Mouse (Mus musculus): ENCODE measurements around the gene Fuk.
"Not testable (repeated sequence)": the region's sequence is repeated elsewhere in the genome, so short reads cannot be mapped to it uniquely, and the experiment has no call there.

Gene Fuk

GRCm38 (mm10) chr8:110918460-110918859, 16.2 kb upstream of the Fuk start:
- DNase-seq, result no peak

- DNase-seq, result no peak
Measured at GRCm38 (mm10) chr8:110918027-110918426, 15.7 kb upstream of the Fuk start.

GRCm38 (mm10) chr8:110917415-110917814, 15.1 kb upstream of the Fuk start:
- DNase-seq, result no peak

GRCm38 (mm10) chr8:110911576-110912570, 9.6 kb upstream of the Fuk start:
- DNase-seq, result no peak

- DNase-seq, result not testable (repeated sequence)
Measured at GRCm38 (mm10) chr8:110909850-110910249, 7.6 kb upstream of the Fuk start.

- DNase-seq, result no peak
Measured at GRCm38 (mm10) chr8:110906682-110907081, 4.4 kb upstream of the Fuk start.

- DNase-seq, result no peak
Measured at GRCm38 (mm10) chr8:110905404-110905803, 3.1 kb upstream of the Fuk start.

GRCm38 (mm10) chr8:110902579-110902965, 284 bp upstream of the Fuk start:
- no peak for DNase-seq

GRCm38 (mm10) chr8:110901056-110901455, 1.2 kb downstream of the Fuk start:
- no peak for DNase-seq

- no peak for DNase-seq
Measured at GRCm38 (mm10) chr8:110897495-110897894, 4.8 kb downstream of the Fuk start.

GRCm38 (mm10) chr8:110895812-110896211, 6.5 kb downstream of the Fuk start:
- no peak for DNase-seq

- no peak for DNase-seq
Measured at GRCm38 (mm10) chr8:110895254-110895653, 7.0 kb downstream of the Fuk start.

GRCm38 (mm10) chr8:110894851-110895250, 7.4 kb downstream of the Fuk start:
- no peak for DNase-seq

GRCm38 (mm10) chr8:110892913-110893312, 9.4 kb downstream of the Fuk start:
- no peak for DNase-seq

GRCm38 (mm10) chr8:110892040-110892439, 10.2 kb downstream of the Fuk start:
- DNase-seq, result no peak

GRCm38 (mm10) chr8:110889904-110890470, 12.3 kb downstream of the Fuk start:
- DNase-seq, result no peak

GRCm38 (mm10) chr8:110888860-110889259, 13.4 kb downstream of the Fuk start:
- DNase-seq, result no peak

- DNase-seq, result no peak
Measured at GRCm38 (mm10) chr8:110888441-110888840, 13.8 kb downstream of the Fuk start.

- DNase-seq, result no peak
Measured at GRCm38 (mm10) chr8:110887551-110887950, 14.7 kb downstream of the Fuk start.

- no peak for DNase-seq
Measured at GRCm38 (mm10) chr8:110886634-110887033, 15.7 kb downstream of the Fuk start.

GRCm38 (mm10) chr8:110883824-110884223, 18.5 kb downstream of the Fuk start:
- DNase-seq, result no peak

- DNase-seq, result peak; percentile 54
Measured at GRCm38 (mm10) chr8:110881741-110882310, 20.5 kb downstream of the Fuk start.

GRCm38 (mm10) chr8:110877862-110878261, 24.4 kb downstream of the Fuk start:
- no peak for DNase-seq

GRCm38 (mm10) chr8:110870501-110870900, 31.8 kb downstream of the Fuk start:
- DNase-seq, result no peak

All from right cerebral cortex, postnatal 25 days (tissue).